Mouse (Mus musculus) CH12.LX (cell line): Measurements from ENCODE around the gene Actr1a. TPM values are rescaled to one million over a fixed set of nuclear protein-coding genes. Genes with fewer than 3 reads are reported as not detected.

Source experiments
- DNase-seq: peaks from one replicate; pipeline ENCODE4 v3.0.0-alpha.2; 2013; ENCODE audit errors: extremely low read depth
- H3K27ac ChIP-seq: 2 replicates; pipeline ENCODE4 v1.5.1; 2012; ENCODE audit warnings: low read depth, mild to moderate bottlenecking, control low read depth, moderate library complexity; ENCODE audit not compliant: insufficient read depth
- H3K27me3 ChIP-seq: replicated peaks from 2 replicates; pipeline ENCODE3; 2012; ENCODE audit warnings: inconsistent platforms
- H3K36me3 ChIP-seq, 2 experiments: replicated peaks in 1 of 2; 2 replicates each; pipeline versions ENCODE3 to v1.6.1; 2012; ENCODE audit warnings: inconsistent platforms in 1 of 2, low read length in 1 of 2, mild to moderate bottlenecking in 1 of 2, mixed read lengths in 1 of 2, moderate library complexity in 1 of 2; ENCODE audit not compliant: control insufficient read depth in 1 of 2, insufficient read depth in 1 of 2
- H3K4me1 ChIP-seq, 2 experiments: 2 replicates each; pipeline ENCODE4 v1.6.1; 2012; ENCODE audit warnings: inconsistent platforms in 1 of 2, moderate library complexity in 1 of 2; ENCODE audit not compliant: insufficient read depth in 2 of 2, control insufficient read depth in 1 of 2
- H3K4me2 ChIP-seq: 2 replicates; pipeline ENCODE4 v1.6.1; 2012; ENCODE audit warnings: low read depth, mild to moderate bottlenecking, control low read depth; ENCODE audit not compliant: poor library complexity, insufficient read depth, severe bottlenecking
- H3K4me3 ChIP-seq, 3 experiments: fragments of 150-350 bp in 1 of 3; sonication (generic) in 1 of 3; replicated peaks in 1 of 3; 2 replicates each; pipeline versions ENCODE3 to v1.5.1; 2011 to 2012; ENCODE audit warnings: low read depth in 2 of 3, low read length in 2 of 3, mild to moderate bottlenecking in 2 of 3, moderate library complexity in 2 of 3, control low read depth in 1 of 3, improper control_type of control experiment in 1 of 3, inconsistent platforms in 1 of 3, mixed read lengths in 1 of 3; ENCODE audit not compliant: poor library complexity in 1 of 3
- H3K79me2 ChIP-seq: replicated peaks from 2 replicates; pipeline ENCODE4 v1.6.1; 2012; ENCODE audit warnings: mild to moderate bottlenecking, moderate library complexity; ENCODE audit not compliant: control insufficient read depth, poor library complexity, insufficient read depth, severe bottlenecking; ENCODE audit errors: extremely low read depth
- H3K9ac ChIP-seq: 2 replicates; pipeline ENCODE4 v1.6.1; 2012; ENCODE audit warnings: low read depth, mild to moderate bottlenecking, control low read depth, moderate library complexity; ENCODE audit not compliant: insufficient read depth
- H3K9me3 ChIP-seq: replicated peaks from 2 replicates; pipeline ENCODE3; 2012; ENCODE audit warnings: low read length, inconsistent platforms, mixed read lengths
- CHD1 ChIP-seq: IDR thresholded peaks from 2 replicates; pipeline ENCODE4 v1.6.1; 2012; ENCODE audit warnings: low read depth, low read length, improper control_type of control experiment, inconsistent platforms
- EP300 ChIP-seq: IDR thresholded peaks from 2 replicates; pipeline ENCODE4 v1.6.1; 2011; ENCODE audit warnings: low read length, improper control_type of control experiment
- GABPA ChIP-seq: IDR thresholded peaks from 2 replicates; pipeline ENCODE4 v1.6.1; 2012; ENCODE audit warnings: low read depth, low read length, improper control_type of control experiment, inconsistent platforms; ENCODE audit not compliant: insufficient replicate concordance
- HCFC1 ChIP-seq: IDR thresholded peaks from 2 replicates; pipeline ENCODE4 v1.6.1; 2012; ENCODE audit warnings: low read depth, mild to moderate bottlenecking, inconsistent platforms, low read length, improper control_type of control experiment
- IRF4 ChIP-seq: IDR thresholded peaks from 2 replicates; pipeline ENCODE4 v1.6.1; 2014; ENCODE audit warnings: low read depth, mild to moderate bottlenecking, inconsistent platforms, low read length, improper control_type of control experiment
- JUN ChIP-seq: IDR thresholded peaks from 2 replicates; pipeline ENCODE4 v1.6.1; 2011; ENCODE audit warnings: low read depth, mild to moderate bottlenecking, low read length, improper control_type of control experiment, moderate library complexity; ENCODE audit not compliant: insufficient read depth
- JUND ChIP-seq: conservative IDR thresholded peaks from 2 replicates; pipeline ENCODE4 v1.6.1; 2011; ENCODE audit warnings: low read depth, low read length, improper control_type of control experiment
- MAZ ChIP-seq: IDR thresholded peaks from 2 replicates; pipeline ENCODE4 v1.6.1; 2012; ENCODE audit warnings: low read depth, mild to moderate bottlenecking, inconsistent platforms, low read length, improper control_type of control experiment, moderate library complexity
- MEF2A ChIP-seq: IDR thresholded peaks from 2 replicates; pipeline ENCODE4 v1.6.1; 2014; ENCODE audit warnings: low read depth, mild to moderate bottlenecking, inconsistent platforms, low read length, improper control_type of control experiment, borderline replicate concordance
- MXI1 ChIP-seq: IDR thresholded peaks from 2 replicates; pipeline ENCODE4 v1.6.1; 2011; ENCODE audit warnings: mild to moderate bottlenecking, low read depth, low read length, improper control_type of control experiment
- MYC ChIP-seq: IDR thresholded peaks from 2 replicates; pipeline ENCODE4 v1.6.1; 2011; ENCODE audit warnings: low read depth, mild to moderate bottlenecking, improper control_type of control experiment, low read length
- NRF1 ChIP-seq: IDR thresholded peaks from 2 replicates; pipeline ENCODE4 v1.6.1; 2014; ENCODE audit warnings: low read depth, mild to moderate bottlenecking, inconsistent platforms, low read length, improper control_type of control experiment, moderate library complexity
- PAX5 ChIP-seq: IDR thresholded peaks from 2 replicates; pipeline ENCODE4 v1.6.1; 2012; ENCODE audit warnings: low read length, inconsistent platforms, mixed read lengths
- RAD21 ChIP-seq: IDR thresholded peaks from 2 replicates; pipeline ENCODE4 v1.6.1; 2011; ENCODE audit warnings: low read depth, mild to moderate bottlenecking, low read length, improper control_type of control experiment, moderate library complexity
- RCOR1 ChIP-seq: conservative IDR thresholded peaks from 2 replicates; pipeline ENCODE4 v1.6.1; 2012; ENCODE audit warnings: low read depth, mild to moderate bottlenecking, inconsistent platforms, low read length, improper control_type of control experiment
- SIN3A ChIP-seq: IDR thresholded peaks from 2 replicates; pipeline ENCODE4 v1.6.1; 2012; ENCODE audit warnings: low read length, improper control_type of control experiment, inconsistent platforms
- SMC3 ChIP-seq: IDR thresholded peaks from 2 replicates; pipeline ENCODE4 v1.6.1; 2011; ENCODE audit warnings: low read depth, low read length, improper control_type of control experiment
- USF2 ChIP-seq: conservative IDR thresholded peaks from 2 replicates; pipeline ENCODE4 v1.6.1; 2011; ENCODE audit warnings: low read depth, low read length, improper control_type of control experiment
- ZC3H11A ChIP-seq: IDR thresholded peaks from 2 replicates; pipeline ENCODE4 v1.6.1; 2012; ENCODE audit warnings: low read depth, mild to moderate bottlenecking, inconsistent platforms, low read length, improper control_type of control experiment
- dilution Hi-C: fragments of 300-500 bp; cut with MboI; formaldehyde crosslinking; loops from 2 replicates; pipeline ENCODE4 v1.14.3; 2020; ENCODE audit warnings: low sequenced_read_pairs; ENCODE audit not compliant: extremely low pct_unique_long_range_greater_than_20kb, extremely low pct_ligation_motif_present
- in situ Hi-C: fragments of 300-500 bp; cut with MboI; formaldehyde crosslinking; loops from 3 replicates; pipeline ENCODE4 v1.14.3; 2019; ENCODE audit warnings: low sequenced_read_pairs, low pct_ligation_motif_present, low pct_unique_long_range_greater_than_20kb, mixed read lengths
- polyA plus RNA-seq: library from polyadenylated mRNA; unstranded; fragments of >175 nt; gene quantifications from 2 replicates; pipeline ENCODE4 v1.2.1, GENCODE M21; 2012; ENCODE audit warnings: low read depth; ENCODE audit not compliant: insufficient read length
- total RNA-seq, 2 experiments: library from RNA; depleted of rRNA; stranded (reverse); fragments of 300-350 nt in 1 of 2; fragments of >200 nt in 1 of 2; gene quantifications; 2 replicates each; pipeline ENCODE4 v1.2.3; 2012 to 2014

Gene Actr1a
- total and polyA plus RNA-seq, 3 experiments, result 69.4 to 88.4 (median 75.7) TPM

DNA sequence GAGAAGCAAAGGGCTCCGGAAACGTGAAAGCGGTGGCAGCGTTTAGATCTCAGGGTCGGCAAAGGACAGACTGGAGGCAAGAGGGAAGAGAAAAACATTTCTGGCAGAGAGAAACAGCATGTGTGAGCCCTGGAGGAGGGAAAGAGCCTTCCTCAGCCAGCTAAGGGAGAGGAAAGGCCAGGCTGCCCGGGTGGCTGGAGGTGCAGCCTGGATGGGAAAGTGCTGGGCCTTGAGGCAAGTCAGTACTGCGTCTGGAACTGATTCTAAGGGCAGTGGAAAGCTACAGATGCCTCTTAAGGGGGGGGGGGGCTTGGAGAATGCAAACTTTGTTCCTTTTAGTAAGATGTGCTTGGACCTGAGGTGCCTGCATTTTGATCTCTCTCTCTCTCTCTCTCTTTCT lies 38.2 kb upstream of the Actr1a start:
- H3K36me3 ChIP-seq, result peaks cover 3 to 64% of the 10 kb centered on the region in 2 experiments
- dilution Hi-C loops, result no loop called here

DNA sequence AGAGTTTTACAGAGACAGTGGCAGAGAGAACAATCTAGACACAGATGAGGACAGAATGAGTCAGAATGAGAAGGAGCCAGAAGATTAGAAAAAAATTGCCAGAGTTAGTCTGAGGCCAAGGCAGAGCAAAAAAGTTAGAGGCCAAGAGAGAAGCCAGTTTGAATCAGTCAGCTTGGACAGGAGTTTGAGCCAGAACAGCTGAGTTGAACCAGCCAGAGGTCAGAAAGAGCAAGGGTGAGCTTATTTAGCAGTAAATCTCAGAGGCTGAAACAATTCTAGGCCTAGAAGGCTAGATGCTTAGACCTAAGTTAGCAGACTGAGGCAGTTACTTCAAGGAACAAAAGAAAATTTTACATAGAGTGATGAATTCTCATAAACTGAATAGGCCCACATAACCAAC lies 33.7 kb upstream of the Actr1a start:
- DNase-seq, result no peak
- H3K4me3 ChIP-seq, result no peak overlapping the region
- H3K4me1 ChIP-seq, result peaks cover 3 to 24% of the 10 kb centered on the region in 2 experiments
- no peaks in the 10 kb centered on the region for H3K27me3 ChIP-seq
- in situ Hi-C loops, result no loop called here
- H3K36me3 ChIP-seq, result peaks cover 7 to 57% of the 10 kb centered on the region in 2 experiments
- H3K4me2 ChIP-seq, result no peak overlapping the region
- TF ChIP-seq SMC3 (no peak), PAX5 (no peak), GABPA (no peak), MXI1 (no peak), MYC (no peak)
- H3K27ac ChIP-seq, result no peak overlapping the region
- no peaks in the 10 kb centered on the region for H3K79me2 ChIP-seq
- H3K9me3 ChIP-seq, result no peaks in the 10 kb centered on the region
- no peak overlapping the region for H3K9ac ChIP-seq
- dilution Hi-C loops, result no loop called here

More for the DNA sequence above, 38.2 kb upstream of the Actr1a start:
- H3K4me3 ChIP-seq, result no peak overlapping the region
- H3K9me3 ChIP-seq, result no peaks in the 10 kb centered on the region
- H3K9ac ChIP-seq, result no peak overlapping the region
- no peaks in the 10 kb centered on the region for H3K79me2 ChIP-seq
- H3K4me2 ChIP-seq, result no peak overlapping the region
- no peaks in the 10 kb centered on the region for H3K4me1 ChIP-seq
- in situ Hi-C loops, result no loop called here
- TF ChIP-seq HCFC1 (no peak), ZC3H11A (no peak), RCOR1 (no peak), RAD21 (no peak), MEF2A (no peak), EP300 (no peak), MAZ (no peak), USF2 (no peak), JUN (no peak), IRF4 (no peak), CHD1 (no peak), PAX5 (no peak), SMC3 (no peak), NRF1 (no peak), JUND (no peak), SIN3A (no peak), MYC (no peak)
- DNase-seq, result no peak
- H3K27ac ChIP-seq, result no peak overlapping the region
- H3K27me3 ChIP-seq, result no peaks in the 10 kb centered on the region
